Mouse (Mus musculus) gastrocnemius, postnatal 4 days (tissue): Measurements from ENCODE around the gene Vps13c. TPM values are rescaled to one million over a fixed set of nuclear protein-coding genes. Genes with fewer than 3 reads are reported as not detected.
A peak's percentile ranks its signal among the peaks of the same experiment; 100 is the strongest.

Source experiments
- DNase-seq, 2 experiments: peaks; one replicate each; pipeline ENCODE4 v3.0.0; 2021 to 2022; ENCODE audit warnings: low spot score in 2 of 2, mixed read lengths in 2 of 2
- long read RNA-seq, 2 experiments: library from polyadenylated mRNA; stranded (forward); transcript quantifications; one replicate each; pipeline ENCODE4 v2.0.0; 2021
- total RNA-seq, 2 experiments: library from RNA; stranded (reverse); gene quantifications; 2 replicates each; pipeline ENCODE4 v1.2.3; 2021

Vps13c gene
- 10 to 100 TPM; 25.6 to 27.3 TPM for total RNA-seq
- long read RNA-seq, experiment 1, result 0 reads
- long read RNA-seq, experiment 2, result 0 reads

DNA sequence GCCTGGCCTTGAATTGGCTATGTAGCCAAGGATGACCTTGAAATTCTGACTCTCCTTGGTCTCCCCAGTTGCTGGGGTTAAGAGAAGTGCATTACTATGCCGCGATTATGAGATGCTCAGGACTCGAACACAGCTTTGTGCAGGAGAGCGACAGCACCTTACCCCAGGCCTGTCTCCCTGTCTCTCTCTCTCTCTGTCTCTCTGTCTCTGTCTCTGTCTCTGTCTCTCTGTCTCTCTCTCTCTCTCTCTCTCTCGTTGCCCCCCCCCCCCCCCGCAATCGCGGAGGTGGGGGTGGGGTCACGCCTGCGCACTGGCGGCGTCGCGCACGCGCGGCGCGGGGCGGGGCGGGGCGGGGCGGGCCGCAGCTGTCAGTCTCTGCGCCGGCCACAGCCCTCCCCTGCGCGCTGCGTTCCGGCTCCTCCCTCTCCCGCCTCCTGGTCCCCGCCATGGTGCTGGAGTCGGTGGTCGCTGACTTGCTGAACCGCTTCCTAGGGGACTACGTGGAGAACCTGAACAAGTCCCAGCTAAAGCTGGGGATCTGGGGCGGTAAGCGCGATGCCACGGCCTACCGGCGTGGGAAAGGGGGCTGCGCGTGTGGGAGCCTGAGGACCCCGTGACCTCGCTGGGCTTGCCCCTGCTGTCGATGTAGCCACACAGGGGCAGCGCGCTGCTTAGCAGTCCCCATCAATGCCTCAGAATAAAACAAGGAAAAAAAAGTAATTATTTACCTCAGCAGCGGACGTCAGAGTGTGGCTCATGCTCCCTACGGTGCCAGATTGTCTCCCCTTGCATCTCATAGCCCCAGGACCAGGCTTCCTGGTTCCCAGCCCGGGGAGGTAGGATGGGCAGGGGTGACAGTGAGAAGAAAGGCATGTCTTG is at the start of gene Vps13c:
TSS of gene Vps13c (plus strand) at position 416 of the 879 bp plus-strand sequence.
- DNase-seq, result peak; percentile 66 to 82

DNA sequence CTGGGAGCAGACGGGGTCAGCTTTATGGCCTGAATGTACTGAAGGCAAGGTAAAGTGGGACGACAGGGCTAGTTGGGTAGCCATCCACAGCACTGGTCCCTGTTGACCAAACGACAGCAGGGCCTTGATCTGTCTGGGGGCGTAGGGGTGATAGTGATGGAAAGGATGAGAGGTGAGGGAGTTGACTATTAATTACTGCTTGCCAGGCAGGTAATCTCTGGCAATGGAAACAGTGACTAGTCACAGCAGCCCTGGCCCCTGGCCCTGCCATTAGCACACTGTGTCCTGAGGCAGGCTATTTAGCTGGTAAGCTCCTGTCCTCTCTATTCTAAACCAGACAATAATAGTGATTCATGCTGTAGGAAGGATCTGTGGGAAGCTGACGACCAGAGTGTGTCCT is 47.8 kb upstream of the Vps13c start:
- no peak for DNase-seq

DNA sequence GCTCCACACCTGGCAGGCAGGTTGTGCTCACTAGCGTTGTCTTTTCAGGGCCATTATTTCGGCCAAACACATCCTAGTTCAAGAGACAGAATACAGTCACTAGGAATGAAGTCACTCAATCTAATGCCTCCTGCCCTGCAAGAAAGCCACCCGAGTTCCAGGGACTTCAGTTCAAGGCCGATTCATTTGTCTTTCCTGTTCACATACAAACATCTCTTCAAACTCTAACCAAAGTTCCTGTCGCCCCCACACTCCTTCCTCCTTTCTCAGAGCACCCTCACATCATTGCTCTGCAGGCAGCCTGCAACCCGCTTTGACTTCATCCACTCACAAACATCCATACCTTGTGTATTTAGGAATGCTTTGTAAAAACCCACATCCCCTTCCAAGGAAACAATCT is 46.7 kb upstream of the Vps13c start:
- no peak for DNase-seq

DNA sequence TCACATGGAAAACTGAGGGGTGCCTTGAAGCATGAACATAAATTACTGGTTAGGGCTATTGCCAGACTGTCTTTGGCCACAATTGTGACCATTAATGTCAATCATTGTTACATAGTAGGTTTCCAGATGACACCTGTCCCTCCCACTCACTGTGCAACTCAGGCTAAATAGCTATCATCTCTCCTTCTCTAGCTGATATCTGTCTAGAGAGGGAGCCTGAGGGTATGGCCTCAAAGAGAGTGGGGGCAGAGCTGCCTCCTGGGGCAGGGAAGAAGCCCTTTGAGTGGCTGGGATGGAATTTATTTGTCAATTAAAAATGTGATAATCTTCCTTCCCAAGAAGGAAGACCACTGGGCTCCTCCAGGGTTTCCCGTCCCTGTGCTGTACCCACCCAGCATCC is 46.0 kb upstream of the Vps13c start:
- no peak for DNase-seq

DNA sequence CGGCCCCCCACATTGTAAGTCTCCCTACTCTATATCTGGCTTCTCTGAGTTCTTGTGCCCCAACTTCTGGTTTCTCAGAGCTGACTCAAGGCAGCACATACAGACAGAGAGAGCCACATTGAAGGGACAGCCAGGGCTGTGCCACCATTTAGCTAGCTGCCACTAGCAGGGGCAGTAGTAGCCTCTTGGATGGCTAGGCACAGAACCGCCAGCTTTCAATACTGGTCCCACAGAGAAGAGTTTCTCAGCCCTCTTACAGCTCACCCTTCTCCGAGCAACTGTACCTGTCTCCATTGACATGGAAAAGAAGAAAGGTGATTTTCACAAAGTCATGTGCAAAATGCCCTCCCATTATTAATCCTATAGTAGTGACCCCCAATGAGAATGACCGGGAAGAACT is 45.5 kb upstream of the Vps13c start:
- DNase-seq, result no peak

DNA sequence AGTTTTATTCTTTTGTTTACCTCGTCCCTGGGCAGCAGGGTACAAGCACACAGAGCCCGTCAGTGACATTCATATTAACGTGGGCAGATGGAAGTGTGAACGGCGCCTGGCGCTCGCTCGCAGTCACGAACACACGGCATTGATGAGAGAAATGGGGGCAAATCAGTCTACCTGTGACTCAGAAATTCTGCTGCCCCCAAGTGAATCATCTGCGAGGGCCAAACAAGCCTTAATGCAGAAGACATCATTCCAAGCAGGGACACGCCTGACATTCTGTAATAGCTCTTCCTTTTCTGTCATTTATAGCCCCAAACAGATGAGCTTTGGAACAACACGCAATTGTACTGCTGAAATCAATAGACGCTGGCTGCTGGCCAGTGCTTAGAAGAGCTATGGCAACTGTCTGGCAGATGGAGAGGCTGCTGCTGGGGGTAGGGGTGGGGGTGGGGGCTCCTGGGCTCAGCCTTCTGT is 45.0 kb upstream of the Vps13c start:
- no peak for DNase-seq

DNA sequence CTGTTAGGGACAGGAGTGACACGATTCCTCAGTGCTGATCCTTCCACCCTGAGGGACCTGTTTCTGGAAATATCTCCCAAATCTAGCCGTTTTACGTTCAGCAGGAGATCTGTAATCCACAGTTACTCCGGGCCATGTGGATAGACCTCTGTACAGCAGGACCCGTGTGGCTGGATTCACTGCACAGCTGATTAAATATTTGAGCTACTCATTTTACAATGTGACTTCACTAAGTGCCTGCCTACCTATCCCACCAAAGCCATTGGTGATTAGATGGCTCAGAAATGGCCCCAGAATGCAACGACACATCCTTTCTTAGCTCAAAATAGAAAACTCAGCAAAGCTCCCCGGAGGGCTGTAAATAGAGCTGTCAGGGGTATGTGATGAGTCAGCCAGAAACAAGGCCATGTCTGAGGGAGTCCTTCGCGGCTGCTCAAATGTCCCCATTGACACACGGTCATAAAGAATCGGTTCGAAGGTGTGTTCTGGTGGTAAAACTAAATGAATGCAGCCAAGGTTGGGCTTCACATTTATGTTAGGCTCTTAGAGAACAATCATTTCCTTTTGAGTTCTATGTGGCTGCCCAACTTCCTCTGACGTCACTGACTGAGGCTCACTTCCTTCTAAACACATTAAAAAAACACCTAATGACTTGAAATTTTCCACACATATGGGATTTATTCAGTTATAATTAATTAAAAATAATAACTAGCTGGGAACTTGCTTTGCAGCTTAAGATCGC is 40.9 kb upstream of the Vps13c start:
- no peak for DNase-seq

DNA sequence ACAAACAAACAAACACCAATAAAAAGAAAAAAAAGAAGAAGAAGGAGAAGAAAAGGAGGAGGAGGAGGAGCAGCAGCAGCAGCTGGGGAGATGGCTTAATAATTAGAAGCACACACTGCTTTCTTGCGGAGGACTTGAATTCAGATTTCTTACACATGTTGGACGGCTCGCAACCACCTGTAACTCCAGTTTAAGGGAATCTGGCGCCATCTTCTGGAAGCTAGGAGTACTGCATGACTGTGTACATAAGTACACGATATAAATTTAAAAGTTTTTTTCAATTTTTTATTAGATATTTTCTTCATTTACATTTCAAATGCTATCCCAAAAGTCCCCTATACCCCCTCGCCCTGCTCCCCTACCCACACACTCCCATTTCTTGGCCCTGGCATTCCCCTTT is 38.0 kb upstream of the Vps13c start:
- peak; percentile 27 to 46 for DNase-seq

DNA sequence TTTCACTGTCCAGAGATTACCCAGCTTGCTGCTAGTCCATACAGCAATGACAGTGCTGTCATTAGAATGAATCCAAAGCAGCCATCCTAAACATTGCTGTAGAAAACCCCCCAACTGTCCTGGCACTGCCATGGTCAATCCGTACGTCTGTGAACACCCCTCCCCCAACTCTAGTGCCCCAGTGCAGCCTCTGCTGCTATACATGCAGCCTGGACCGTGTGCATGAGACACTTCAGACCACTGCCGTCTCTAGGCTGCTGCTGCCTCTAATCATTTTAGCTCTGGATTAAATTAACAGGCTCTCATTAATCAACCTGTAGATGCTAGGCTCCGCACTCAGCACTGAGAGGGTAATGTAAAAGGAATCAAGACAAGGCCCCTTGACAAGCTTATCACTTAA is 33.2 kb upstream of the Vps13c start:
- DNase-seq, result no peak

DNA sequence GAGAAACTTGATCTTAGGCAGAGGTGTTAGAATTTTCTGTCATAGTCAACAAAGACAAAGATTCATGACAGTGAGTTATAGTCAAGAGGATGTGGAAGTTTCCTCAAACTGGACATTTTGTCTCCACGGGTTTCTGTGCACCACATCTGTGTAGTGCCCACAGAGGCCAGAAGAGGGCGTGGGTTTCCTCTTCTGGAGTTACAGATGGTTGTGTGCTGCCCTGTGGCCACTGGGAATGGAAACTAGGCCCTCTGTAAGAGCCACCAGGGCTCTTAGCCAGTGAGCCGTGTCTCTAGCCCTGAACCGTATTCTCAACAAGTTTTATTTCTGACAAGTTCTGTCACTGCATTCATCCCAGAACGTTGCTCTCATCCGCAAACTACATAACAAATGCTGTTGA is 29.7 kb upstream of the Vps13c start:
- no peak for DNase-seq

DNA sequence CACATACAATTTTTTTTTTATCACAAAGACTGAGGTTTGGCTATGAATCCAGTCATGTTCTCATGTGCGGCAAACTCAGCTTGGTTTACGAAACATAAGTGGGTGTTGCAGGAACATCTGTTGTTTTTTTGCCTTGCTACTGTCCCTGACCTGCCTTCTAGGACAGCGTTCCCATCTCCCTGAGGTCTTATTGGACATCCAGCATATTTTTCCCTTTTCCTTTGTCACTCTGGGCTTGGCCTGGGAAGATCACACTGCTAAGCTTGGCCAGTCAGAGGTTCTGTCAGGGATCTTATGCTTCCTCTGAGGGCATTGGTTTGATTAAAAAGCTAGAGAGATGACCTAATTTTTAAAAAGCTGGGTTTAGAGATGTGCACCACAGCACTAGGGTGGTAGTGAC is 29.1 kb upstream of the Vps13c start:
- no peak for DNase-seq

DNA sequence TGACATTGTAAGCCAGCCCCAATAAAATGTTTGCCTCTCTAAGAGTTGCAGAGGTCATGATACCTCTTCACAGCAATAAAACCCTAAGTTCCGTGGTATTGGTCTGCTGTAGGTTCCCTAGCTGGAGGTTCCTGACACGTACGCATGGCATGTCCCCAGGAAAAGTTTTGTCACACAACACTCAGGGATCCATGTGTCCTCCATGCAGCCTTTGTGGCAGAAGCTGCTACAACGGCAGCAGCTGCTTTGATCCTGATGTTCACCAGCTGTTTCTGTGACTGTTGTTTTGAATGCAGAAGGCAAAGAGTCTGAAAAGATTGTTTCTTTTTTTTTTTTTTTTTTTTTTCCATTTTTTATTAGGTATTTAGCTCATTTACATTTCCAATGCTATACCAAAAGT is 27.0 kb upstream of the Vps13c start:
- peak in 1 of 2 experiments; percentile 27 for DNase-seq

DNA sequence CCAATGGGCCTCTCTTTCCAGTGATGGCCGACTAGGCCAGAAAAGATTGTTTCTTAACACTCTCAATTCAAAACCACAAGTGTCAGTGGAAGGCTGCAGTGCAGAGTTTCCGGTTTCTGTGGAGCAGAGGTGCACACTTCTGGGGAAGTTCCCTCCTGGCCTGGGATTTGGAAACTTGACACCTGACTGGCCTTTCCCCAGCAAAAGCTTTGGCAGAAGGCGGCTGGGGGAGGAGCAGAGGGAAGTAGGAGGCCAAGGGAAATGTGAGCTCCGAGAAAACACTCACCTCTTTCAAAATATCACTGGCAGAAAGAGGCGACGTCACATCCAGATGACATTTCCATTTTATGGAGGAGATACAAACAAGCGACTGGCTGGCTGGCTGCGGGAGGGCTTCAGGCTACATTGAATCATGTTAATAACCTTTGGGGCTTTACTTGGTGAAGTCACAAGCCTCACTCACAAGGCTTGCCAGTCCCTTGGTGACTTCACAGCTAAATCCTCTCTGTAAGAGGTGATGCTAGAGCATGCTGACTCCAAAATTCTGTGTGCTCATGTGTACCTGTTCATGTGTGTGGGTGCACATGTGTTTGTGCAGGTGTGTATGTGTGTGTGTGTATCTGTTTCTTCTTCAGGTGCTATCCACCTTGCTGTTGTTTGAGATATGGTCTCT is 26.4 kb upstream of the Vps13c start:
- peak; percentile 51 to 71 for DNase-seq

DNA sequence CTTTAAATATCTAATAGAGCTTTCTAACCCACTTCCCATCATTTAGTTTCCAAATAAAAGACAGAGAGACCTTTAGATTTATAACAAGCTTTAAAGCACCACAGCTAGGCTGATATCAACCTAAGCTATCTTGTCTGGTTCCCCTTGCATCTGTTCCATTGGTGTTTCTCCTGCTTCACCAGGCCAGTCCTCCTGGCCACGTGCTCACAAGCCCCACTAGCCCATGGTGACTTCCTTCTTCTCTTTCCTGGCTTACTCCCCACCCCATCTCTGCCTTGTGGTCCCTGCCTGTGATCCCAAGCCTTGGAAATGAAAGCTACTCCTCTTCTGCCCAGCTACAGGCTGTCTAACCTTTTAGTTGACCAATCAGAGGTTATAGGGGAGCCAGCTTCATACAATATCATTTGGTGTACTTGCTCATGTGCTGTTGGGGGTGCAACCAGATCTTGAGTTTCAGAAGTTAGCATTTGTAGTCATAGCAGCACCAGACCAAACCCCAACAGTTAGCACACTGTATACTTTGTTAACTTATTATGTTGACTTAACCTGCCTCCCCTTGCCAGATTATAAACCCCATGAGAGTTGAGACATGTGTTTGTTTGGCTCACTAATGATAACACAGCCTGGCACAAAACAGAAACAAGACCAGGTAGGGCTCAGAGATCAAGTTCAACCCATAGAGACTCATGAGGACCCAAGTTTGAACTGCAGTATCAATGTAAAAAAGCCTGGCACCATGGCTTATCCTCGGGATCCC is 23.8 kb upstream of the Vps13c start:
- DNase-seq, result no peak

DNA sequence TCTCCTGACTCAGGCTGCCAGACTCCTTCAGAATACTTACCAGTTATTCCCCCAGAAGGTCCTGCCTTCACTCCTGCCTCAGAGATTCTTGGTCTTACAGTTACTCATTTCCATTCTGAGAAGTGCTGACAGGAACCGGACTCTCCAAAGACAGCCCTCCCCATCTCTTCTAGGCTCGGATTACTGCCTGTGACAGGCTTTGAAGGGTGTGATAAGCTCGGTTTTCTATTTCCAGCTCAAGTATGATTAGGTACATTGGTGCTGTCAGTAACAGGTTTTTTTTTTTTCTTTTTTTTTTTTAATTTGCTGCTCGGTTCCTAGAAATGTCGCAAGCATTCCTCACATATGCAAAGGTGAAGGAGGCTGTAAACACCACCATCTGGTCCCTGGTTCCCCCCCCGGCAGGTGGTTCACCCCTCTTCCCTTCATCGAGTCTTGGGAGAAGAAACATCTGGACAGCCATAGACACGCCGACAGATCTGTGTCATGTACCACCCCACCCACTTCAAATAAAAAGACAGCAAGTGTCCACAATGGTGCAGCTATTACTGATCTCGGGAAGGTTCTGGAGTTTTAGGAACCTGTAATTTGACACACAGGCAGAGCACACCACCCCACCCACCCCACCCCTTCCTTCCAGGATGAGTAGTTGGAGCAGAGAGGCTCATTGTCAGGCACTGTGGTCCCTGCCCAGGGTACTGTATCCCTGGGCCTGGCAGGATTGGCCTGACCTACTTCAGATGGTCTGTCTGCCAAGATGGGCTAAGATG is 22.1 kb upstream of the Vps13c start:
- no peak for DNase-seq

DNA sequence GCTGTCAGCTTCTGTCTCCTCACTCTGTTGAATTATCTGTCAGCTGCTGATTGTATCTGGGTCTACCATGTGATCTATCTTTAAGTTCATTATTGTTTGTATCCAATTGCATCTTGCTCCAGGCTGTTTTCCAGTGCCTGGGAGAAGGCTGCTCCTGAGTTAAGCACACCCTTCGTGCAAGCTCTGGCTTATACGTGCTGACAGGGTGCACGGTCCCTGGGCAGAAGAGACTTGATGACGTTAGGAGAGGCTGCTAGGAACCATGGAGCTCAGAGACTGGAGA is 21.6 kb upstream of the Vps13c start:
- no peak for DNase-seq

DNA sequence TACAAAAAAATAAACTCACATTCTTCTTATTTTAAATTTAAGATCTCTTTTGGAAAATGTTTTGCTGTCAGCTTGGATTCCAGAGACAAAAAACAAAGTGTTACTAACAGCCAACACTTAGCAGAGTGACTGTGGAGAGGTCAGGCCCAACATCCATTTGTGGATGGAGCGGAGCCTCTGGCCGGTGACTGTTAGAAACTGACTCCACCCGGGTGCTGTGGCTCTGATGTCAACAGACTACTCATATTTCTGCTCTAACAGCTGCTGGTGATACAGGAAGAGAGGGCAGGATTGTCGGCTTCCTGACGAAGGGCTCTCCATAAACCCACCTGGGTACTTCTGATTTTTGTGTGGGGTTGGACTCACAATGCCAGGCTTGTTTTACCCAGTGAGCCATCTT is 17.1 kb upstream of the Vps13c start:
- peak in 1 of 2 experiments; percentile 13 for DNase-seq

DNA sequence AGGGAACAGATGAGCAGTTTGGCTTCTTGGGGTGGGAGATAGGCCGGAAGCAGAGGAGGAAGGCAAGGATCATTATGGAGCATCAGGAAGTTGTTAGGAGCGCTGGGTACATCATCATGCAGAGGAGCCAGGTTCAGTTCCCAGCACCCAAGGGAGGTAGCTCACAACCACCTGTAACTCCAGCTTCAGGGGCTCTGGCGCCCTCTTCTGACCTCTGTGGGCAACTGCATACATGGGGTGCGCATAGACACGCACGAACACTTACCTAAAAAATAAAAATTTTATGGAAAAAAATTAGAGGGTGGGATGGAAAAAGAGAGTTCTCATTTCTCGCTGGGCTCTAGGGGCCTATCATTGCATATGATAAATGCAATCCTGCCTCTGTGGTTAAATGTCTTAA is 14.7 kb upstream of the Vps13c start:
- no peak for DNase-seq

DNA sequence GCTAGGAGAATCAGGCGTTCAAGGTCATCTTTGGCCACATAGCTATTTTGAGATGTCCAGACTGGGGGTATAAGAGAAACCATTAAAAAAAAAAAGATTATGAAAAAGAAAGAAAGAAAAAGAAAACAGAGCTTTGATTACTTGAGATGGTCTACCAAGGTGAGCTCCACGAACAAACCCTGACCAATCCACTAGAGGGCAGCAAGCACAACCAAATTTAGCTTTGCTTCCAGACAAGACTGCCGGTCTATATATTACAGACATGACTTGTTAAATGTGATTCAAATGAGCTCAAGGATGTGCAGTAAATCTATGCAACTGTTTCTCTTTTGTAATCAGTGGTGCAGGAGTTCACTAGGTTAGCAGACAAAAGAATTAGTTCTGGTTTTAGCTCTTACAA is 12.0 kb upstream of the Vps13c start:
- DNase-seq, result peak in 1 of 2 experiments; percentile 40
